Mouse (Mus musculus): ENCODE results near the gene Cdipt. TPM values are rescaled to one million over a fixed set of nuclear protein-coding genes. Genes with fewer than 3 reads are reported as not detected.

The Cdipt gene
- polyA plus RNA-seq, 1 experiment from 2014 or later, result 117 TPM

DNA sequence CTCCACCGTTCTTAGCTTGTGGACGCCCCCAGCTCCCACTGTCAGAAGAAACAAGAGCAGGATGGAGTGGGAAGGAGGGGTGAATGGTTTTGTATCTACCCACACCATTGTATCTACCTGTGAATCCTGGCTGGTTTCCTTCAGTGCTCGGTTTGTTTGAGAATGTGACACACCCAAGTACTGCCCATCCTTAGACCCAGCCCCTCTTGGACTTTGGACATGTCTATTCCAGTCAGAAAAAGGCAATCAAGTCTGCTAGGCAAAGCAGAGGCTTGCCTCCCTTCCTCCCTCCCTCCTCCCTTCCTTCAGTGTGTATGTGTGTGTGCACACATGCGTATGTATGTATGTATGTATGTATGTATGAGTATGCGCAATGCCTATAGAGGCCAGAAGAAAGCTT, 27.9 kb downstream of the Cdipt start:
- Histone ChIP-seq H3K9ac (no peak overlapping the region), H3K9me3 (no peaks in the 10 kb centered on the region), H3K4me2 (no peak overlapping the region), H3K36me3 (no peaks in the 10 kb centered on the region), H3K4me1 (no peaks in the 10 kb centered on the region; the same call in 1 of the 2 replicates), H3K27me3 (no peaks in the 10 kb centered on the region), H3K27ac (no peak overlapping the region), H3K4me3 (no peak overlapping the region)
- WGBS, result 82% methylated on average over 5 of the region's 5 CpGs
- no peak for ATAC-seq (ENCODE audit: borderline replicate concordance, extremely low read depth, low FRiP score, low TSS enrichment)

DNA sequence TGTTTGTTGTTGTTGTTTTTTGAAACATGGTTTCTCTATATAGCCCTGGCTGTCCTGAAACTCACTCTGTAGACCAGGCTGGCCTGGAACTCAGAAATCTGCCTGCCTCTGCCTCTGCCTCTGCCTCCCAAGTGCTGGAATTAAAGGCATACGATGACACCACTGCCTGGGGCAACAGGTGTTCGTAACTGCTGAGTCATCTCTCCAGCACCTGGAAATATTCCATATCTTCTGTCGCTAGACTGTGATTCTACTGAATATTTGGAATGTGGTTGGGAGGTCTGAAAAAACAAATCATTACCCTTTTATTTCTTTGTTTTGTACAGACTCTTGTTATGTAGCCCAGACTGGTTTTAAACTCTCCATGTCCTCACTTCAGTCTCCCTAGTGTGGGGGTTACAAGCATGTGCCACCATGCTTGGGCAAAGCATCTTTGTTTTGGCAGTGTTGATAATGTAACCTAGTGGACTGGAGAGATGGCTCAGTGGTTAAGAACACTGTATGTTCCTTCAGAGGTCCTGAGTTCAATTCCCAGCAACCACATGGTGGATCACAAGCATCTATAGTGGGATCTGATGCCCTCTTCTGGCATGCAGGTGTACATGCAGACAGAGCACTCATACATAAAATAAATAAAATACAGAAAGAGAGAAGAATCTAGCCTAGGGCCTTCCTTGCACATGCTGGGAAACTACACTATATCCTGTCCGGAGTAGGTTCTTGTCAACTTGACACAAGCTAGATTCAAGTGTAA, 28.6 kb downstream of the Cdipt start:
- H3K4me2 ChIP-seq, result no peak overlapping the region
- no peak overlapping the region for H3K4me3 ChIP-seq
- no peaks in the 10 kb centered on the region for H3K9me3 ChIP-seq
- H3K4me1 ChIP-seq, result peaks cover 3% of the 10 kb centered on the region
- H3K27me3 ChIP-seq, result no peaks in the 10 kb centered on the region
- H3K36me3 ChIP-seq, result no peaks in the 10 kb centered on the region
- H3K9ac ChIP-seq, result no peak overlapping the region
- H3K27ac ChIP-seq, result no peak overlapping the region
- no peak for ATAC-seq (ENCODE audit: borderline replicate concordance, extremely low read depth, low FRiP score, low TSS enrichment)
- WGBS, result 83% methylated on average over 4 of the region's 4 CpGs

DNA sequence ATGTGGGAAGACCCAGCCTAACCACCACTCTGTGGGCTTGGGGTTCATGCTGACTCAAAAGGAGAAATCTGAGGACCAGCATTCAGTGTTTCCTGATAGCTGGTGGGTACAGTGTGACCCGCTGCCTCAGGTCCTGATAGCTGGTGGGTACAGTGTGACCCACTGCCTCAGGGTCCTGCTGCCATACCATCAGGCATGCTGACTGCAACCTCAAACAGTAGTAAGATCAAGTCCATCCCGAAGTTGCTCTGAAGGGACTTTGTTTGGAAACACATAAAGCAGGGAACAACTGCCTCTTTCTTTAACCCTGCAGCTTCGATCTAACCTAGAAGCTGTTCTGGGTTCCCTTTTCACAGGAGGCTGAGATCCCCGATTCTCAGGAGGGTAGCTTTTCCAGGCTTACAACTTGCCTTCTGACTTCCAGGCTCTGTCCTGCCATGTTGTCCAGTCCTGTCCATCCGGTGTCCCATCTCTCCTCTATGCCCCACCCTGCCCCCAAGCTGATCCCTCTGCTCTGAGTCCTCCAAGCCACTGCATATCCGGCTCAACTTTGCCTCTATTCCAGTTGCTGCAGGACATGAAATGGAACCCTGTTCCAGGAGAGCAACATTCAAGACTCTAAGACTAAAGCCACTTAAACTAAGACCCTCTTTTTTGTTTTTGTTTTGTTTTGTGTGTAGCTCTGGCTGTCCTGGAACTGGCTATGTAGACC, 31.8 kb downstream of the Cdipt start:
- 75% methylated on average over 6 of the region's 6 CpGs for WGBS
- Histone ChIP-seq H3K4me3 (no peak overlapping the region), H3K4me1 (peaks cover 7% of the 10 kb centered on the region), H3K9ac (no peak overlapping the region), H3K27ac (no peak overlapping the region), H3K36me3 (no peaks in the 10 kb centered on the region), H3K9me3 (no peaks in the 10 kb centered on the region), H3K27me3 (no peaks in the 10 kb centered on the region), H3K4me2 (no peak overlapping the region)
- ATAC-seq (ENCODE audit: borderline replicate concordance, extremely low read depth, low FRiP score, low TSS enrichment), result no peak

DNA sequence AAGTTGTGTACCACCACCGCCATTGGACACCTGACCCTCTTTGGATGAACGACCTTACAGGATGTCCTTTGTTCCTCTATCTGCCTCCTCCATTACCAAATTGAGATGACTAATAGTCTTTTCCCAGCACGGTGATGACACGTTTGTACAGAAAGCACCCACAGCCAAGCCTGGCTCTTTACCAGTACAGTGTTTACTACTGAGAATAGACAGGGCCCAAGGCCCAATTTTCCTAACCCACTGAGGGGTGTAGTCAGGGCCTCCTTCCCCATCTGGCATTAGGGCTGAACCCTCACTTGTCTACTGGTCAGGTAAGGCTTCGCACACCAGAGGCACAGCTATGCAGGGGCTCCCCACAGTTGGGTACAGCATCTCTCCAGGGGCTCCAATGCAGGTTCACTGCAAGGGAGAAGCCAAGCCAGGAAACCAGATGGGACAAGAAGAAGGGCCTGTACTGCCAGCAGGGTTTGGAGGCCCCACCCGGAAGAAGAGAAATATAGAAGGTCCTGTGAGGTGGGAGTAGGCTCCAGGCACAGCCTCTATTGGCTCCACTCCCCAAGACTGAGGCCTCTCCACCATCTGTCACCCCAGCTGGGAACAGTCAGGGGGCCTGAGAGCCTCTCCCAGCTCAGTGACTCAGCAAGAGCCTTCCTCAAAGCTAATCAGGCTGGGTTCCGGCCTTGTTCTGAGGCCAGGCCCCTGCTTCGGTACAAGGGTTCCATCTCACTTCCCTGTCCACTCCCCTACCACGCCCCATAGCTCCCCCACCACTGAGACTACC, 32.7 kb downstream of the Cdipt start:
- Histone ChIP-seq H3K27me3 (no peaks in the 10 kb centered on the region), H3K36me3 (peaks cover 8% of the 10 kb centered on the region), H3K27ac (peak overlapping the region; percentile 48), H3K4me3 (no peak overlapping the region), H3K4me2 (peak overlapping the region; percentile 5; the same call in 1 of the 2 replicates), H3K9me3 (no peaks in the 10 kb centered on the region), H3K9ac (no peak overlapping the region), H3K4me1 (peaks cover 12% of the 10 kb centered on the region)
- WGBS, result 43% methylated on average over 9 of the region's 9 CpGs
- ATAC-seq (ENCODE audit: borderline replicate concordance, extremely low read depth, low FRiP score, low TSS enrichment), result peak; percentile 79

DNA sequence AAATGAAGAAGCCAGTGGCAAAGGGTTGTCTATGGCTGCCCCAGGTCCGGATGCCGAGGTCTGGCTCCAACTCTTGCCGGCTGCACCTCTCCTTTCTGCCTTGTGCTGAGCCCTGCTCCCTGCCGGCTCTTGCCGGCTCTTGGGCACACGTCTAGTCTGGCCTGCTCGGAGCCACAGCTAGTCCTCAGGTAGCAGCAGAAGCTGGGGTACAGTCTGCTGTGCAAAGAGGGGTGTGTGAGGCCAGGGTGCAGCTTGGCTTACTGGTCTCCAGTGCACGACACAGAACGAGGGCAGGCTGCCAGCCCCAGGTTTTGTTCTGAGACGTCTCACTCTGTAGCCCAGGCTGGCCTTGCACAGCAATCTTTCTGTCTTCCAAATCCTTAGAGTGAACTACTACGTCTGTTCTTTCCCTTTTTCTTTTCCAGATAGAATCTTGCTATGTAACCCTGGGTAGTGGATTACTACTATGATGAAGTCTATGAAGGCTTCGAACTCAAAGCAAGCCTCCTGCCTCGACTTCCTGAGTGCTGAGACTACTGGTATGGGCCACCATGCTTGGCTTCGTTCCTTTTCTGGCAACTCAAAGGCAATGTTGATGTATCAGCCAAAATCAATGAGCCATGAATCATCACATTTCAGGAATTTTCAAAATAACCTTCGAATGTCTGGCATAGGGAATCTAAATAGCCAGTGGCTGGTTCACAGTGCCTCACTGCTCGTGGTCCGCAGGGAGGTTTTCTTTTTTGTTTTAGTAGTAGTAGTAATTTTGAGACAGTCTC, 33.8 kb downstream of the Cdipt start:
- Histone ChIP-seq H3K36me3 (peaks cover 10% of the 10 kb centered on the region), H3K27ac (peak overlapping the region; percentile 48; the same call in 1 of the 2 replicates), H3K4me2 (no peak overlapping the region), H3K4me1 (peaks cover 22% of the 10 kb centered on the region), H3K9ac (no peak overlapping the region), H3K9me3 (no peaks in the 10 kb centered on the region), H3K27me3 (no peaks in the 10 kb centered on the region), H3K4me3 (no peak overlapping the region)
- WGBS, result 79% methylated on average over 17 of the region's 17 CpGs
- ATAC-seq (ENCODE audit: borderline replicate concordance, extremely low read depth, low FRiP score, low TSS enrichment), result no peak

DNA sequence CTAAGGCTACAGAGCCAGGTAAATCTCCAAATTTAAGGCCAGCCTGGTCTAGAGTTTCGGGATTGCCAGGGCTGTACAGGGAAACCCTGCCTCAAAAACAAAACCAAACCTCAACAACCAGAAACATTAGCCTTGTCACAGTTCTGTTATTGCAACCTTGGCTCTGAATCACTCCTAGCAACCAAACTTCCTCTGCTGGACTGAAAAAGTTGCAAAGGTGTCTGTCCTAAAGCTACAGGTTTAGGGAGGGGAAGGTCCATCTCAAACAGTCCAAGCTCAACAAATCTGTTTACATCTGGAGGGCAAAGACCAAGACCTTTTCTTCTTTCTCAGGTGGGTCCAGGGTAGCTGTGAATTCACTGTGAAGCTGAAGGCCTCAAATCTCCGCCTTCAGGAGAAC, 35.3 kb downstream of the Cdipt start:
- no peaks in the 10 kb centered on the region for H3K9me3 ChIP-seq
- H3K4me1 ChIP-seq, result peaks cover 37% of the 10 kb centered on the region
- H3K4me2 ChIP-seq, result no peak overlapping the region
- 93% methylated on average over 2 of the region's 2 CpGs for WGBS
- no peak overlapping the region for H3K9ac ChIP-seq
- no peak for ATAC-seq (ENCODE audit: borderline replicate concordance, extremely low read depth, low FRiP score, low TSS enrichment)
- H3K27me3 ChIP-seq, result no peaks in the 10 kb centered on the region
- no peak overlapping the region for H3K4me3 ChIP-seq
- H3K36me3 ChIP-seq, result peaks cover 18% of the 10 kb centered on the region
- no peak overlapping the region for H3K27ac ChIP-seq

DNA sequence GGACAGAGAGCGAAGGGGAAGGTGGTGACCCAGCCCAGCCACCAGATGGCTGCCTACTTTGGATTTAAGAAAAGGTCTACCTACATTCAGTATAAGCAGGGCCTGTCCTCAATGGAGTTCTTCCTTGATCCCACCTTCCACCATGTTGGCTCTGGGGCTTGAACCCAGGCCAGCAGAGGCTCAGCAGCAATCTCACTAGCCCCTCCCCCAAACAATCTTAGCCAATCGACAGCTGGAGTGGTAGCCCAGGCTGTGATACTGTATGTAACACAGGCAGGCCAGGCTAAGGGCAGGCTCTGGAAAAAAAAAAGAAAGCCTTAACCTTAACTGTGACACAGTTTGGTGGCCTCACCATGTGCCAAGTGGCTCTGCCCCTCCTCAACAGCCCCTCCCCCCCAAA, 36.0 kb downstream of the Cdipt start:
- no peak overlapping the region for H3K4me2 ChIP-seq
- H3K9ac ChIP-seq, result no peak overlapping the region
- H3K9me3 ChIP-seq, result no peaks in the 10 kb centered on the region
- ATAC-seq (ENCODE audit: borderline replicate concordance, extremely low read depth, low FRiP score, low TSS enrichment), result no peak
- 60% methylated on average over 2 of the region's 2 CpGs for WGBS
- H3K27me3 ChIP-seq, result no peaks in the 10 kb centered on the region
- H3K36me3 ChIP-seq, result peaks cover 18% of the 10 kb centered on the region
- H3K4me3 ChIP-seq, result no peak overlapping the region
- no peak overlapping the region for H3K27ac ChIP-seq
- H3K4me1 ChIP-seq, result peaks cover 38% of the 10 kb centered on the region

DNA sequence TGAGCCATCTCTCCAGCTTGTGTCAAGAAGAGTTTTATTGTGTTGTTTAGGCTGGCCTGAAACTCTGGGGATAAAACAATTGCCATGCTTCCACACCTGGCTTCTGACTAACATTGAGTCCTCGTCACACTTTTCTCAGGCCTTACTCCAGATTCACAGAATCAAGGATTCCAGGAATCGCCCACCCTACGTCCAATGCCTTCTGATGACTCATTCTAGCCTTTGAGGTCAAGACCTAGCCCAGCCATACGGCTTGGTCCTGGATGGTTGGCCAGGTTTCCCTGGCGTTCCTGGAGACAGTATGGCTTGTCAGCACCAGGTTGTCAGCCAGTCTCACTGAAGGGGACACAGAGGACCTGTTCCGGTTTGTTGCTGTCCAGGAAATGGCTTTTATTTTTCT, 36.7 kb downstream of the Cdipt start:
- Histone ChIP-seq H3K9me3 (no peaks in the 10 kb centered on the region), H3K27ac (no peak overlapping the region), H3K4me2 (no peak overlapping the region), H3K36me3 (peaks cover 18% of the 10 kb centered on the region), H3K9ac (no peak overlapping the region), H3K4me1 (peaks cover 38% of the 10 kb centered on the region), H3K27me3 (no peaks in the 10 kb centered on the region), H3K4me3 (no peak overlapping the region)
- no peak for ATAC-seq (ENCODE audit: borderline replicate concordance, extremely low read depth, low FRiP score, low TSS enrichment)
- WGBS, result 80% methylated on average over 6 of the region's 6 CpGs

DNA sequence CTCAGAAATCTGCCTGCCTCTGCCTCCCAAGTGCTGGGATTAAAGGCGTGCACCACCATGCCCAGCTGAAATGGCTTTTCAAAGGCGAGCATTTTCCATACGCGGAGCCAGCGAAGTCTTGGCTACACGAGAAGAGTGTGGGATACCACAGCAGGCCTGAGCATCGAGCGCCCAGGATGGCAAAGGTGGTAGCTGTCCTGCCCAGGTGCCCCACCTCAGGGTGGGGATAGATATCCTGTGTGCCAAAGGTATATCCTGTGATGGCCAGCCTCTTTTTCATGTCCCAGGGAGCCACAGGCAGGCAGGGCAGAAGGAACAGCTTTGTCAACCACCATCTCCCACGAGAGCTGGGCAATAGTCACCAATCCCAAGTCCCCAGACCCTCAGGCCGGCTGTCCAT, 37.1 kb downstream of the Cdipt start:
- no peak for ATAC-seq (ENCODE audit: borderline replicate concordance, extremely low read depth, low FRiP score, low TSS enrichment)
- H3K4me1 ChIP-seq, result peaks cover 41% of the 10 kb centered on the region

DNA sequence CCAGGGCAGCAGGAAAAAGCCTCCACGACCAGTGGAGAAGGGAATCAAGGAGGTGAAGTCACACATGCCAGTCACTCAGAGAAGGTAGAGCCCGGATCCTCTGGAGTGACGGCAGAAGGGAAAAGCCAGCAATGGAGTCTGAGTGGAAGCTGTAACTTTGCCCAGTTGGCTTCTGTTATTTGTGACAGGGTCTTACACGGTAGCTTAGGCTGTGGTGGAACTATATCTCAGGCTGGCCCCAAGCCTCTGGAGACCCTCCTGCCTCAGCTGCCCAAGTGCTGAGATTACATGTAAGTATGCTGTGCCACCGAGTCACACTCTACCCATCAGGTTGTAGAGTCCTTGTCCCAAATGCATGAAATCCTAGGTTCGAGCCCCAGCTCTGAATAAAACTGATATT, 37.7 kb downstream of the Cdipt start:
- Histone ChIP-seq H3K9ac (no peak overlapping the region), H3K27me3 (no peaks in the 10 kb centered on the region), H3K27ac (no peak overlapping the region), H3K9me3 (no peaks in the 10 kb centered on the region), H3K36me3 (peaks cover 18% of the 10 kb centered on the region), H3K4me1 (peaks cover 47% of the 10 kb centered on the region), H3K4me3 (no peak overlapping the region), H3K4me2 (no peak overlapping the region; the same call in 1 of the 2 replicates)
- ATAC-seq (ENCODE audit: borderline replicate concordance, extremely low read depth, low FRiP score, low TSS enrichment), result no peak
- 90% methylated on average over 6 of the region's 6 CpGs for WGBS

More for the DNA sequence above, 37.1 kb downstream of the Cdipt start:
- Histone ChIP-seq H3K9me3 (no peaks in the 10 kb centered on the region), H3K27me3 (no peaks in the 10 kb centered on the region), H3K36me3 (peaks cover 18% of the 10 kb centered on the region), H3K9ac (no peak overlapping the region), H3K4me2 (no peak overlapping the region), H3K27ac (no peak overlapping the region), H3K4me3 (no peak overlapping the region)
- WGBS, result 93% methylated on average over 10 of the region's 10 CpGs

DNA sequence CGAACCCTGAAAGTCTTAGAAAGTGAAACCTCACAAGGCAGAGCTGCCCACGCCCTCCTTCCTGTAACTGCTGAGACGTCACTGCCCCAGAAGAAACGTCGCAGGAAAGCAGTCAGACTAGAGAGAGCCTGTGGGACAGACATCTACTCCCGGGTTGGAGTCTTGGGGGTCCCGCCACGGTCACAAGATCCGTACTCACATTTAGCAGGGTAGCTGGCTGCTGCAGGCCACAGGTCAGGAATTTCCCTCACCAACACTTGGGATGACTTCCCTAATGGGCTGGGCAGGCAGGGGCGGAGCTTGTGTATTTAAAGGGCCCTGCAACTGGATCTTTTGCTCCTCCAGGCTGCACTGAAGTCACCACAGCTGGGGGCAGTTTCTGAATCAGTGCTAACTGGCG, 38.6 kb downstream of the Cdipt start, which contains the start of gene Mvp:
Gene Mvp, minus strand, starts transcription at position 302 of the 400 bp plus-strand sequence.
- ATAC-seq (ENCODE audit: borderline replicate concordance, extremely low read depth, low FRiP score, low TSS enrichment), result peak; percentile 12; the same call in 1 of the 2 replicates
- Histone ChIP-seq H3K36me3 (peaks cover 18% of the 10 kb centered on the region), H3K27me3 (no peaks in the 10 kb centered on the region), H3K27ac (peak within 1 kb of the TSS; percentile 37), H3K4me3 (peak within 1 kb of the TSS; percentile 64), H3K4me1 (peaks cover 53% of the 10 kb centered on the region), H3K9ac (peak within 1 kb of the TSS; percentile 87), H3K4me2 (peak within 1 kb of the TSS; percentile 88), H3K9me3 (no peaks in the 10 kb centered on the region)
- WGBS, result 18% methylated on average over 11 of the region's 11 CpGs

Measured in lung, embryonic 15.5 days (tissue).